Mouse (Mus musculus) liver, adult 2 months (tissue): ENCODE results near the gene Emc8.

Experiments used
- CTCF ChIP-seq: fragments of 200-500 bp; IDR thresholded peaks from 2 replicates; pipeline ENCODE4 v1.5.1; 2011; ENCODE audit warnings: low read depth, low read length, control low read depth
- POLR2A ChIP-seq: fragments of 200-500 bp; IDR thresholded peaks from 2 replicates; pipeline ENCODE4 v1.6.1; 2011; ENCODE audit warnings: low read length, control low read depth; ENCODE audit not compliant: insufficient read depth; ENCODE audit errors: extremely low read depth

GRCm38 (mm10) chr8:120688511-120688910, 20.1 kb upstream of the Emc8 start:
- TF ChIP-seq POLR2A (no peak), CTCF (no peak)
